Mouse (Mus musculus) hematopoietic multipotent progenitor cell, adult 10-12 weeks (in vitro differentiated cells): ENCODE measurements around the gene Scube3. TPM values are rescaled to one million over a fixed set of nuclear protein-coding genes. Genes with fewer than 3 reads are reported as not detected.

ENCODE experiments used
- polyA plus RNA-seq: library from polyadenylated mRNA; stranded (reverse); fragments of >175 nt; gene quantifications from 2 replicates; pipeline ENCODE4 v1.2.3, GENCODE M21; 2012; ENCODE audit warnings: low replicate concordance

Gene Scube3
- polyA plus RNA-seq: 0.15 and 0.20 TPM in 2 replicates

DNA sequence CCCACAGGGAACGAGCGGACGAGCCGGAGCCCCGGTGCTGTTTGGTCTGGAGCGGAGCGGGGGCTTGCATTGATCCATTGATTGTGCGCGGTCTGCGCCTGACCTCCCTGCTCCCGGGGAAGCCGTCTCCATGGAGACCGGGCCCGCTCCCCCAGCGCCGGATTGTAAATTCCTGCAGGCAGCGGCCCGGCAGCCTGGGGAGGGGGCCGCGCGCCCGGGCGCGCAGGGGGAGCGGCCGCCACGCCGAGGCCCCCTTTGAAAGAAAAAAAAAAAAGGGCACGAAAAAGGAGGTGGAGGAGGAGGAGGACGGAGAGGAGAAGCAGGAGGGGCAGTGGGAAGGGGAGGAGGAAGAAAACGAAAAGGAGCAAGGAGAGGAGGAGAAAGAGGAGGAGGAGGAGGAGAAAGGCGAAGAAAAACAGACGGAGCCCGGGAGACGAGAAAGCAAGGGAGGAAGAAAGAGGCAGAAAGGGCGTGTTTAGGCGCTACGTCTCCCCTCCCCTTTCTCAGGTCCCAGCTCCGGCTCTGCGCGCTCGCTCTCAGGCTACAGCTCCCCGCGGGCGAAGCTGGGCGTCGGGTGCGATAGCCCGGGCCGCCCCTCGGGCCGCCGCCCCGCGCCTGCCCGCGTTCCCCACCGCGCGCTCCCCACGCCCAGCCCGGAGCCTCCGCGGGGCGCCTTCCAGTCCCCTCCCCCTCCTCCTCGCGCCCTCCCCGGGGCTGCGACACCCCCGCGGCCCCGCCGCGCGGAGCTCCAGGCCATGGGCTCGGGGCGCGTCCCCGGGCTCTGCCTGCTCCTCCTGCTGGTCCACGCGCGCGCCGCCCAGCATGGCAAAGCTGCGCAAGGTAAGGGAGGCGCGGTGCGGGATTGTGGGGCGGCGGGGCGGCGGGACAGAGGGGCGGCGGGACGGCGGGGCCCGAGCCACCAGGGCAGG is at the start of gene Scube3:
Scube3 (plus strand) TSS at position 371 of the 929 bp plus-strand sequence.

DNA sequence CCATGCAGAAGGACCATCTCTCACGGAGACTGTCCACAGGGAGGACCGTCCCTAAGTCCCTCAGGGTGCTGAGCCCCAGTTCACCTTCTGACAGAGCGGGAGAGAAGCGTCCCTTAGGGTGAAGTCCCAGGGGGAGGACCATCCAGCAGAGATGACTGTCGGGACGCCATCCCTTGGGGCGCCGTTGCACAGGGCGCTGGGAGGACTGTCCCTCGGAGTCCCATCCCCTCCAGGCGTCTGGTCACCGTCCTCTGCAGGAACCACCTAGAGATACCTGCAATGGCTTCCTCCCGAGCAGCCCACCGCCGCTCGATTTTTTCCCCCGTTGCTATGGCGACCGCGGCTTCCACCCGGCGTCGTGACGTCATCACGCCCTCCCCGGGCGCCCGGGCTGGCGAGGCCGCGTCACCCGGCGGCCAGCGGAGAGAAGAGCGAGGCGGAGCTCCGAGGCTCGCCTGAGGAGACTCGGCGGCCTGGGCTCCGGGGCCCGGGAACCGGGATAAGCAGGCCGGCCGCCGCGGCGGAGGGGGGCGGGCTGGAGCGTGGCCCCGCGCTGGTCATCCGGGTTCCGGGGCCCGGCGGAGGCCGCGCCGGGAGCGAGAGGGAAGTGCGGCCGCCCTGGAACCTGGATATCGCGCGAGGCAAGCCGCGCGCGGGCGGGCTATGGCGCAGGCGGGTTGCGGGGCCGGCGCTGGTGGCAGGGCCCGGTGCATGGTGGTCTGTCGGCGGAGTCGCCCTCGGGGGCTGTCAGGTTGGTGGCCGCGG is 35.0 kb downstream of the Scube3 start, which contains the start of gene Zfp523:
Zfp523 (plus strand) TSS at position 355 of the 765 bp plus-strand sequence.

DNA sequence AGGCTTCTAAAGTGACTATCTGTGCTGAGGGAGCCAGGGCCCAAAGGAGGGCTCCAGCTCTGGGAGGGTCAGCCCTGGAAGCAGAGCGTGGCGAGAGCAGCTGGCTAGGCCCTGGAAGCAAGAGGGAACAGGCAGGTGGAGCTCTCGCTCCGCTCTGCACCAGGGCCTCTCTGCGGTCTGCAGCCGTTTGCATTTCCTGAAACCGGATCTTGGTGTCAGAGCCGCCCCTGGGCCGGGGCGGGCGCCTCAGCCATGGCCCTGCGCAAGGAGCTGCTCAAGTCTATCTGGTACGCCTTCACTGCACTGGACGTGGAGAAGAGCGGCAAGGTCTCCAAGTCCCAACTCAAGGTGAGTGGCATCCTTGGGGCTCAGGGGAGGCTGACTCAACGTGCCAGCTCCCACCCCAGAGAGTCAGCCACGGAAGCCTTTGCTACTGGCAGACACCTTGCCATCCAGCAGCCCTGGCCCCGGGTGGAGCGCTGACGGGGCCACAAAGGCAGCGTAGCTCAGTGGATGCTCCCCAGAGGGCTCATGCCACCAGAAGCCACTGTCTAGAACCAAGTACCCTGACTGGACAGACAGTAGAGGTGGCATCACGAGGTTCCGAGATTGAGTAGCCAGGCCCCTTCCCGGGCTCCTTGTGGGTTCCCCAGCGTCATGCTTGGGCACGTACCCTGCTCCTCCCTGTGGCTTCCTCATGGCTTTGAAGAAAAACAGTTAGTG is 65.8 kb downstream of the Scube3 start, which contains the start of gene Def6:
Def6 (plus strand) TSS at position 188 of the 723 bp plus-strand sequence.

Other genes starting within 250 kb of the Scube3 start
- 18.2 and 33.3 TPM in 2 replicates for gene Anks1, start 232.8 kb upstream of the Scube3 start, polyA plus RNA-seq
- gene Taf11, start 232.3 kb upstream of the Scube3 start, polyA plus RNA-seq: 24.7 and 28.5 TPM in 2 replicates
- gene Tcp11, start 61.5 kb upstream of the Scube3 start, polyA plus RNA-seq: 2.2 and 4.5 TPM in 2 replicates
- gene Zfp523, start 35.0 kb downstream of the Scube3 start, polyA plus RNA-seq: 25.1 and 68.8 TPM in 2 replicates
- gene Def6, start 65.6 kb downstream of the Scube3 start, polyA plus RNA-seq: 145 and 319 TPM in 2 replicates
- gene Ppard, start 90.6 kb downstream of the Scube3 start, polyA plus RNA-seq: 37.1 and 71.8 TPM in 2 replicates
- 40.1 and 48.3 TPM in 2 replicates for gene Fance, start 171.4 kb downstream of the Scube3 start, polyA plus RNA-seq
- 1,596 and 4,290 TPM in 2 replicates for gene Rpl10a, start 186.3 kb downstream of the Scube3 start, polyA plus RNA-seq
- gene Tead3, start 208.7 kb downstream of the Scube3 start, polyA plus RNA-seq: 0.22 TPM in 2 replicates
- not detected in 2 replicates for gene Tulp1, start 223.1 kb downstream of the Scube3 start, polyA plus RNA-seq